Mouse (Mus musculus): ENCODE results near the gene S1pr5. TPM values are rescaled to one million over a fixed set of nuclear protein-coding genes. Genes with fewer than 3 reads are reported as not detected.

Gene S1pr5
- polyA plus RNA-seq, 1 experiment from 2014 or later, result 0.10 TPM

DNA sequence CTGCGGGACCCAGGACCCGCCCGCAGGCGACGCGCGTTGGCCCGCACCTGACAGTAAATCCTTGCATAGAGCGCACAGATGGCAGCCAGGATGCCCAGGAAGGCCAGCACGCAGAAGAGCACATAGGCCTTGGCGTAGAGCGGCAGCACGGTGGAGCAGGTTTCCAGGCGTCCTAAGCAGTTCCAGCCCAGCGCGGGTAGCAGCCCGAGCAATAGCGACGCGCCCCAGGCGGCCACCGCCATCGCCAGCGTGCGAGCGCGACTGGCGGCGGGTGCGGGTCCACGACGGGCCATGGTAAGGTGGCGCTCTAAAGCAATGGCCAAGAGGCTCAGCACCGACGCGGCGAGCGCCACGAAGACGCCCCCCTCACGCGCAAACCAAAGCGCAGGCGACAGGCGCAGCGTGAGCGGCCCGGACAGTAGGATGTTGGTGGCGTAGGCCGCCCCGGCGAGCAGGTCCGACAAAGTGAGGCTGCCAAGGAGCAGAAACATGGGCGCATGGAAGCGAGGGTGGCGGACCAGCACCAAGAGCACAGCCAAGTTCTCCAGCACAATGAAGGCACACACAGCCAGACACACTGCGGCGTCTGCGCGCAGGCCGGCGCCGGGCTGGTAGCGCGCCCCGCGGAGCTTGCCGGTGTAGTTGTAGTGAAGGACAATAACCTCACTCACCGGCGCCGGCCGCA, 3.7 kb downstream of the S1pr5 start:
- Histone ChIP-seq H3K9me3 (replicated peaks) (0 out of 2 replicates have a peak, but pooled peaks cover 4% of the 10 kb centered on the region), H3K9ac (no peak overlapping the region), H3K36me3 (no peaks in the 10 kb centered on the region), H3K4me1 (peaks cover 37% of the 10 kb centered on the region), H3K4me3 (peak overlapping the region; percentile 39), H3K27me3 (replicated peaks) (peaks cover 81% of the 10 kb centered on the region), H3K27ac (no peak overlapping the region), H3K4me2 (peak overlapping the region; percentile 68)
- ATAC-seq, result no peak
- WGBS (ENCODE audit: insufficient replicate concordance), result 2% methylated on average over 72 of the region's 72 CpGs

GRCm38 (mm10) chr9:21243826-21244427, 4.3 kb downstream of the S1pr5 start:
- peak overlapping the region; percentile 39 for H3K4me3 ChIP-seq
- WGBS (ENCODE audit: insufficient replicate concordance), result 6% methylated on average over 42 of the region's 42 CpGs
- no peaks in the 10 kb centered on the region for H3K36me3 ChIP-seq
- no peak overlapping the region for H3K9ac ChIP-seq
- peaks cover 74% of the 10 kb centered on the region for H3K27me3 ChIP-seq (replicated peaks)
- no peak for ATAC-seq
- H3K27ac ChIP-seq, result no peak overlapping the region
- peak overlapping the region; percentile 68 for H3K4me2 ChIP-seq
- 0 out of 2 replicates have a peak, but pooled peaks cover 4% of the 10 kb centered on the region for H3K9me3 ChIP-seq (replicated peaks)
- H3K4me1 ChIP-seq, result peaks cover 38% of the 10 kb centered on the region

GRCm38 (mm10) chr9:21241343-21241742, 6.9 kb downstream of the S1pr5 start:
- Histone ChIP-seq H3K9me3 (replicated peaks) (0 out of 2 replicates have a peak, but pooled peaks cover 4% of the 10 kb centered on the region), H3K27me3 (replicated peaks) (peaks cover 49% of the 10 kb centered on the region), H3K27ac (no peak overlapping the region), H3K4me3 (no peak overlapping the region), H3K9ac (no peak overlapping the region), H3K4me1 (peaks cover 48% of the 10 kb centered on the region), H3K36me3 (peaks cover 10% of the 10 kb centered on the region), H3K4me2 (no peak overlapping the region)
- ATAC-seq, result no peak
- WGBS (ENCODE audit: insufficient replicate concordance), result 3% methylated on average over 11 of the region's 11 CpGs

GRCm38 (mm10) chr9:21239465-21239848, 8.8 kb downstream of the S1pr5 start:
- Histone ChIP-seq H3K4me3 (peak overlapping the region; percentile 93), H3K4me2 (peak overlapping the region; percentile 77), H3K27ac (peak overlapping the region; percentile 96), H3K4me1 (peaks cover 56% of the 10 kb centered on the region), H3K9ac (peak overlapping the region; percentile 98), H3K27me3 (replicated peaks) (peaks cover 30% of the 10 kb centered on the region), H3K9me3 (replicated peaks) (0 out of 2 replicates have a peak, but pooled peaks cover 4% of the 10 kb centered on the region), H3K36me3 (peaks cover 29% of the 10 kb centered on the region)
- peak; percentile 0; the same call in 1 of the 2 replicates for ATAC-seq
- WGBS (ENCODE audit: insufficient replicate concordance), result 20% methylated on average over 4 of the region's 4 CpGs

DNA sequence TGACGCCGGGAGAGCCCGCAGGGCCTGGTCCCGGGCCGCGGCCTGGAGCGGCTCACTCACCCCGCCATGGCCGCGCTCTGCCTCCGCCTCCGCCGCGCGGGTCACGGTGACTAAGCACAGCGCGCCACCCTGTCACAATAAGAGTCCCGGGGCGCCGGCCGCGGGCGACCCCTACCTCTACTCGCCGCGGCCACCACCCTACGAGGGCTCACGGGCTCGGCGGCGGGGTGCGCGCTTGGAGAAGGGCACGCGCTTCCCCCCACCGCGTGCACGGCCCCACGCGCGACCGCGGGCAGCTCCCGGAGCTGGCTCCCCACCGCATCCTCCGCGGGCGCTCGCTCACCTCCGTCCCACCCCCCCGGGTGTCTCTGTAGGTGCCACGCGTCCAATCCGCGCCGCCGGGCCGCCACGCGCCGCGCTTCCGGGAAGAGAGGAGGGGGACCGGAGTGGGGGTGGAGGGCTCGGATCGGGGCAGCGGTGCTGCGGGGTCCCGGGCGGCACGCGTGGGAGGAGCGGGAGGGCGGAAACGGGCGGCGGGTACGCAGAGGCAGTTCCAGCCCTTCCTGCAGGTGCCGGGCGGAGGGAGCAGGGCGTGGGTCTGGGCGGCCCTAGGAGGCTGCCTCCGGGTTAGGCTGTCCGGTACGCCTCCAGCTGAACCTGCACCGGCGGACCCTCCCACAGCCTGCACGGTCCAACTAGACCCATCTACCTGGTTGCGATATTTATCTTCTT, 9.3 kb downstream of the S1pr5 start, which contains the start of gene Keap1:
Gene Keap1 (minus strand): TSS at position 629 of the 732 bp plus-strand sequence.
- peaks cover 34% of the 10 kb centered on the region for H3K36me3 ChIP-seq
- H3K4me2 ChIP-seq, result peak within 1 kb of the TSS; percentile 77
- H3K27me3 ChIP-seq (replicated peaks), result peaks cover 25% of the 10 kb centered on the region
- H3K4me3 ChIP-seq, result peak within 1 kb of the TSS; percentile 93
- H3K27ac ChIP-seq, result peak within 1 kb of the TSS; percentile 96
- peak; percentile 87 for ATAC-seq
- H3K9me3 ChIP-seq (replicated peaks), result 0 out of 2 replicates have a peak, but pooled peaks cover 4% of the 10 kb centered on the region
- 2% methylated on average over 90 of the region's 90 CpGs for WGBS (ENCODE audit: insufficient replicate concordance)
- peak within 1 kb of the TSS; percentile 98 for H3K9ac ChIP-seq
- H3K4me1 ChIP-seq, result peaks cover 51% of the 10 kb centered on the region

- peak overlapping the region; percentile 96 for H3K27ac ChIP-seq
- H3K4me1 ChIP-seq, result peaks cover 49% of the 10 kb centered on the region
- H3K9me3 ChIP-seq (replicated peaks), result 0 out of 2 replicates have a peak, but pooled peaks cover 4% of the 10 kb centered on the region
- H3K9ac ChIP-seq, result peak overlapping the region; percentile 98
- peak; percentile 1; the same call in 1 of the 2 replicates for ATAC-seq
- H3K27me3 ChIP-seq (replicated peaks), result peaks cover 17% of the 10 kb centered on the region
- WGBS (ENCODE audit: insufficient replicate concordance), result 1% methylated on average over 31 of the region's 31 CpGs
- H3K4me3 ChIP-seq, result peak overlapping the region; percentile 93
- peak overlapping the region; percentile 77 for H3K4me2 ChIP-seq
- H3K36me3 ChIP-seq, result peaks cover 42% of the 10 kb centered on the region
Measured at GRCm38 (mm10) chr9:21238004-21238732, 10.1 kb downstream of the S1pr5 start.

DNA sequence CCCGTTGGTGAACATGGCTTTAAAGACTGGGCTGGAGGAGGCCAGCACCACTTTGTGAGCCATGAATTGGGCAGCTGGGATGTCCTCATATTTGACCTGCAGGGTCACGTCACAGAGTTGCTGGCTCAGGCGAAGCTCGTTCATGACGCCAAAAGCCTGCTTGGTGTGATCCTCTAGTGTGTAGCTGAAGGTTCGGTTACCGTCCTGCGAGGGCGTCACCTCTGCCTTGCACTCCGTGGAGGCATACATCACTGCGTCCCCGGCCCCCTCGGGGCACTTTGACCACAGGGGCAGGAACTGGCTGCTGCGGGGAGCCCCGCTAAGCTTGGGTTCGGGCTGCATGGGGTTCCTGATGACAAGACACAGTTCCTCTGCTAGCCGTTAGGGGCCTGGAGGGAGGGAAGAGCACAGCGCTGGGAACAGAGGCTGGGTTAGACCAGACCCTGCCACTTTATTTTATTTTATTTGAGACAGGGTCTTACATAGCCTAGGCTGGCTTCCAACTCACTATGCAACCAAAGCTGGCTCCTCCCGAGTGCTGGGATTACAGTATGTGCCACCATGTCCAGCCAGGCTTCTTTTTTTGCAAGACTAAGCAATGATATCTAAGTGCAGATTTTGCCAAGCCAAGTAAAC, 10.8 kb downstream of the S1pr5 start:
- Histone ChIP-seq H3K9me3 (replicated peaks) (no peaks in the 10 kb centered on the region), H3K9ac (peak overlapping the region; percentile 98), H3K27ac (peak overlapping the region; percentile 96), H3K36me3 (peaks cover 48% of the 10 kb centered on the region), H3K4me3 (peak overlapping the region; percentile 93), H3K27me3 (replicated peaks) (peaks cover 10% of the 10 kb centered on the region), H3K4me1 (peaks cover 49% of the 10 kb centered on the region), H3K4me2 (peak overlapping the region; percentile 77)
- no peak for ATAC-seq
- 21% methylated on average over 19 of the region's 19 CpGs for WGBS (ENCODE audit: insufficient replicate concordance)

GRCm38 (mm10) chr9:21236991-21237367, 11.3 kb downstream of the S1pr5 start:
- Histone ChIP-seq H3K4me2 (peak overlapping the region; percentile 77), H3K4me1 (peaks cover 52% of the 10 kb centered on the region), H3K9me3 (replicated peaks) (no peaks in the 10 kb centered on the region), H3K36me3 (peaks cover 53% of the 10 kb centered on the region), H3K9ac (peak overlapping the region; percentile 98), H3K27me3 (replicated peaks) (peaks cover 5% of the 10 kb centered on the region), H3K4me3 (peak overlapping the region; percentile 93), H3K27ac (peak overlapping the region; percentile 96)
- ATAC-seq, result no peak
- WGBS (ENCODE audit: insufficient replicate concordance), result 73% methylated on average over 25 of the region's 25 CpGs

DNA sequence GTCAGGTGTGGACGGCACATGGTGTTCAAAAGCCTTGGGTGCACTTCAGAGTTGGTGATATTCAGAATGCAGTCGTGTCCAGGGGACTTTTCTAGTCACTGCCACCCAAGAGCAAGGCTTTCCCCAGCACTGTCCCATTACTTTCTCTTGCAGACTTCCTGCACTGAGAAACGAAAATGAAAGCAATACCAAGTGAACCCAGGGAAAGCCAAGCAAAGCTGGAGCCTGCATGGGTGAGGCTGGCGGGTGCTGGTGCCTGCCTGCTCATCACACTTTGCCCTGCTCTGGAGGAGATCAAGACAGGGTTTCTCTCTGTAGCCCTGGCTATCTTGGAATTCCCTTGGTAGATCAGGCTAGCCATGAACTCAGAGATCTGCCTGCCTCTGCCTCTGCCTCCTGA, 12.9 kb downstream of the S1pr5 start:
- Histone ChIP-seq H3K27me3 (replicated peaks) (no peaks in the 10 kb centered on the region), H3K27ac (peak overlapping the region; percentile 46; the same call in 1 of the 2 replicates), H3K9ac (peak overlapping the region; percentile 8; the same call in 1 of the 2 replicates), H3K4me1 (peaks cover 49% of the 10 kb centered on the region), H3K36me3 (peaks cover 70% of the 10 kb centered on the region), H3K4me3 (no peak overlapping the region), H3K9me3 (replicated peaks) (no peaks in the 10 kb centered on the region), H3K4me2 (no peak overlapping the region; the same call in 1 of the 2 replicates)
- no peak for ATAC-seq
- WGBS (ENCODE audit: insufficient replicate concordance), result 79% methylated on average over 4 of the region's 4 CpGs

GRCm38 (mm10) chr9:21233805-21234204, 14.4 kb downstream of the S1pr5 start:
- Histone ChIP-seq H3K27me3 (replicated peaks) (no peaks in the 10 kb centered on the region), H3K4me2 (no peak overlapping the region), H3K27ac (no peak overlapping the region), H3K36me3 (peaks cover 85% of the 10 kb centered on the region), H3K4me1 (peaks cover 37% of the 10 kb centered on the region), H3K9ac (no peak overlapping the region), H3K9me3 (replicated peaks) (no peaks in the 10 kb centered on the region), H3K4me3 (no peak overlapping the region)
- WGBS (ENCODE audit: insufficient replicate concordance), result 90% methylated on average over 28 of the region's 28 CpGs
- no peak for ATAC-seq

DNA sequence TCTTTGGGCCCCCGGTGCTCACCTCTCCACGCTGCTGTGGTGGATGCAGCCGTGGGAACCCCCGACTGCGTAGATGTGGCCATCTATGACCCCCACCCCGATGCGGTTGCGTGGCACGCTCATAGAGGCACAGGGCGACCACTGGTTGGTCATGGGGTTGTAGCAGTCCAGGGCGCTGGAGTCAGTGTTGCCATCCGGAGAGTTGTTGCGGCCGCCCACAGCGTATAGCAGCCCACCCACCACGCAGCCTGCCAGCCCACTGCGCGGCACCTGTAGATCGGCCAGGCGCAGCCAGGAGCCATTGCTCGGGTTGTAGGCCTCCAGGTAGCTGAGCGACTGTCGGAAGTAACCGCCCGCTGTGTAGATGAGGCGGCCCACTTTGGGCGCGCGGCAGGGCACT, 14.9 kb downstream of the S1pr5 start:
- Histone ChIP-seq H3K4me2 (no peak overlapping the region), H3K27me3 (replicated peaks) (no peaks in the 10 kb centered on the region), H3K9me3 (replicated peaks) (no peaks in the 10 kb centered on the region), H3K4me1 (peaks cover 41% of the 10 kb centered on the region), H3K4me3 (no peak overlapping the region), H3K36me3 (peaks cover 88% of the 10 kb centered on the region), H3K27ac (no peak overlapping the region), H3K9ac (no peak overlapping the region)
- 92% methylated on average over 29 of the region's 29 CpGs for WGBS (ENCODE audit: insufficient replicate concordance)
- no peak for ATAC-seq

All from liver, embryonic 12.5 days (tissue).